Mouse (Mus musculus): ENCODE data around the gene Ano6. TPM values are rescaled to one million over a fixed set of nuclear protein-coding genes. Genes with fewer than 3 reads are reported as not detected.
A peak's percentile ranks its signal among the peaks of the same experiment; 100 is the strongest.

The Ano6 gene
- 64.0 and 73.0 TPM in 2 replicates for polyA plus RNA-seq (2012; ENCODE audit: insufficient read depth, insufficient read length, missing spikeins)

GRCm38 (mm10) chr15:95790529-95791071, at the start of gene Ano6:
Gene Ano6 (plus strand): TSS chr15:95790843.
- Histone ChIP-seq H3K4me3 (ENCODE audit: insufficient read depth, low read length) (peak within 1 kb of the TSS; percentile 87), H3K4me1 (ENCODE audit: control insufficient read depth, insufficient read depth, low read length) (peaks cover 36% of the 10 kb centered on the region), H3K27ac (ENCODE audit: insufficient read depth, low read depth, low read length) (peak within 1 kb of the TSS; percentile 67)
- no peak for TF ChIP-seq CTCF (IDR thresholded peaks at IDR 0.05; ENCODE audit: low read depth, low read length)
- TF ChIP-seq POLR2A (IDR thresholded peaks at IDR 0.05; ENCODE audit: borderline replicate concordance, low read depth, low read length), result no peak

- Histone ChIP-seq H3K27ac (ENCODE audit: insufficient read depth, low read depth, low read length) (no peak overlapping the region), H3K4me1 (ENCODE audit: control insufficient read depth, insufficient read depth, low read length) (no peaks in the 10 kb centered on the region), H3K4me3 (ENCODE audit: insufficient read depth, low read length) (no peak overlapping the region)
- TF ChIP-seq POLR2A (IDR thresholded peaks at IDR 0.05; ENCODE audit: borderline replicate concordance, low read depth, low read length) (no peak), CTCF (IDR thresholded peaks at IDR 0.05; ENCODE audit: low read depth, low read length) (no peak)
Measured at GRCm38 (mm10) chr15:95742955-95743354, 47.7 kb upstream of the Ano6 start.

GRCm38 (mm10) chr15:95743856-95744255, 46.8 kb upstream of the Ano6 start:
- Histone ChIP-seq H3K4me3 (ENCODE audit: insufficient read depth, low read length) (no peak overlapping the region), H3K27ac (ENCODE audit: insufficient read depth, low read depth, low read length) (no peak overlapping the region), H3K4me1 (ENCODE audit: control insufficient read depth, insufficient read depth, low read length) (no peaks in the 10 kb centered on the region)
- TF ChIP-seq POLR2A (IDR thresholded peaks at IDR 0.05; ENCODE audit: borderline replicate concordance, low read depth, low read length) (no peak), CTCF (IDR thresholded peaks at IDR 0.05; ENCODE audit: low read depth, low read length) (no peak)

GRCm38 (mm10) chr15:95745346-95746106, 45.1 kb upstream of the Ano6 start:
- no peak for TF ChIP-seq CTCF (IDR thresholded peaks at IDR 0.05; ENCODE audit: low read depth, low read length)
- TF ChIP-seq POLR2A (IDR thresholded peaks at IDR 0.05; ENCODE audit: borderline replicate concordance, low read depth, low read length), result no peak
- Histone ChIP-seq H3K4me1 (ENCODE audit: control insufficient read depth, insufficient read depth, low read length) (no peaks in the 10 kb centered on the region), H3K27ac (ENCODE audit: insufficient read depth, low read depth, low read length) (no peak overlapping the region), H3K4me3 (ENCODE audit: insufficient read depth, low read length) (no peak overlapping the region)

GRCm38 (mm10) chr15:95746513-95746912, 44.1 kb upstream of the Ano6 start:
- H3K4me3 ChIP-seq (ENCODE audit: insufficient read depth, low read length), result no peak overlapping the region
- no peaks in the 10 kb centered on the region for H3K4me1 ChIP-seq (ENCODE audit: control insufficient read depth, insufficient read depth, low read length)
- TF ChIP-seq POLR2A (IDR thresholded peaks at IDR 0.05; ENCODE audit: borderline replicate concordance, low read depth, low read length) (no peak), CTCF (IDR thresholded peaks at IDR 0.05; ENCODE audit: low read depth, low read length) (no peak)
- no peak overlapping the region for H3K27ac ChIP-seq (ENCODE audit: insufficient read depth, low read depth, low read length)

- Histone ChIP-seq H3K4me3 (ENCODE audit: insufficient read depth, low read length) (no peak overlapping the region), H3K27ac (ENCODE audit: insufficient read depth, low read depth, low read length) (no peak overlapping the region), H3K4me1 (ENCODE audit: control insufficient read depth, insufficient read depth, low read length) (no peaks in the 10 kb centered on the region)
- TF ChIP-seq CTCF (IDR thresholded peaks at IDR 0.05; ENCODE audit: low read depth, low read length), result no peak
- no peak for TF ChIP-seq POLR2A (IDR thresholded peaks at IDR 0.05; ENCODE audit: borderline replicate concordance, low read depth, low read length)
Measured at GRCm38 (mm10) chr15:95746955-95747931, 43.4 kb upstream of the Ano6 start.

GRCm38 (mm10) chr15:95749216-95749615, 41.4 kb upstream of the Ano6 start:
- no peak for TF ChIP-seq CTCF (IDR thresholded peaks at IDR 0.05; ENCODE audit: low read depth, low read length)
- no peak for TF ChIP-seq POLR2A (IDR thresholded peaks at IDR 0.05; ENCODE audit: borderline replicate concordance, low read depth, low read length)
- Histone ChIP-seq H3K4me3 (ENCODE audit: insufficient read depth, low read length) (no peak overlapping the region), H3K4me1 (ENCODE audit: control insufficient read depth, insufficient read depth, low read length) (no peaks in the 10 kb centered on the region), H3K27ac (ENCODE audit: insufficient read depth, low read depth, low read length) (no peak overlapping the region)

GRCm38 (mm10) chr15:95750038-95750437, 40.6 kb upstream of the Ano6 start:
- Histone ChIP-seq H3K27ac (ENCODE audit: insufficient read depth, low read depth, low read length) (no peak overlapping the region), H3K4me3 (ENCODE audit: insufficient read depth, low read length) (no peak overlapping the region), H3K4me1 (ENCODE audit: control insufficient read depth, insufficient read depth, low read length) (no peaks in the 10 kb centered on the region)
- TF ChIP-seq POLR2A (IDR thresholded peaks at IDR 0.05; ENCODE audit: borderline replicate concordance, low read depth, low read length) (no peak), CTCF (IDR thresholded peaks at IDR 0.05; ENCODE audit: low read depth, low read length) (no peak)

- H3K27ac ChIP-seq (ENCODE audit: insufficient read depth, low read depth, low read length), result no peak overlapping the region
- H3K4me1 ChIP-seq (ENCODE audit: control insufficient read depth, insufficient read depth, low read length), result no peaks in the 10 kb centered on the region
- H3K4me3 ChIP-seq (ENCODE audit: insufficient read depth, low read length), result no peak overlapping the region
- no peak for TF ChIP-seq CTCF (IDR thresholded peaks at IDR 0.05; ENCODE audit: low read depth, low read length)
- no peak for TF ChIP-seq POLR2A (IDR thresholded peaks at IDR 0.05; ENCODE audit: borderline replicate concordance, low read depth, low read length)
Measured at GRCm38 (mm10) chr15:95751832-95752676, 38.6 kb upstream of the Ano6 start.
